Mouse (Mus musculus): ENCODE measurements at regions not wholly inside any gene's neighbourhood (a gene's known extent, or its start where the extent isn't known, plus 50 kb on each side); places are given as distances from the start of the nearest gene placed in this dataset.
A peak's percentile ranks its signal among the peaks of the same experiment; 100 is the strongest.
"Not testable (repeated sequence)": the region's sequence is repeated elsewhere in the genome, so short reads cannot be mapped to it uniquely, and the experiment has no call there.

DNA sequence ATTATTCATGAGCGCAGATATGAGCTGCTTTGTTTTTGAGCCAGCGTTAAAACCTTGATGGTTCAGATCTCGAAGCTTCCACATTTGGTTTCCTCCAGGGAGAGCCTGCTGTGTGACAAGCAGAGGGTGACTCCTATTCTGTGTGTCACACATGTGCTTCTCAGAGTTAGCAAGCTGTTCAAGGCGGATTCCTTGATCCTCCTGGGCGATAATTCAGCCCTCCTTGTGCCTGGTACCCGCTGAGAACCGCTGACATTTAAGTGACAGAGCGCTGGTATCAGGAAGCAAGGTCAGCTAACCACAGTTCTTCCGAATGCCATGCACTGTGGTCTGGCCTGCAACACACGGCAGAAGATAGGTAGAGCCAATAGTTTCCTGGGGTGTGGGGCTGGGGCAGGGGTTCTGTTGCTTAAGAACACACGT is 294.5 kb upstream of the Arglu1 start:
- no peak for DNase-seq
- intact Hi-C loops (cut with DNase I) = no loop called here

DNA sequence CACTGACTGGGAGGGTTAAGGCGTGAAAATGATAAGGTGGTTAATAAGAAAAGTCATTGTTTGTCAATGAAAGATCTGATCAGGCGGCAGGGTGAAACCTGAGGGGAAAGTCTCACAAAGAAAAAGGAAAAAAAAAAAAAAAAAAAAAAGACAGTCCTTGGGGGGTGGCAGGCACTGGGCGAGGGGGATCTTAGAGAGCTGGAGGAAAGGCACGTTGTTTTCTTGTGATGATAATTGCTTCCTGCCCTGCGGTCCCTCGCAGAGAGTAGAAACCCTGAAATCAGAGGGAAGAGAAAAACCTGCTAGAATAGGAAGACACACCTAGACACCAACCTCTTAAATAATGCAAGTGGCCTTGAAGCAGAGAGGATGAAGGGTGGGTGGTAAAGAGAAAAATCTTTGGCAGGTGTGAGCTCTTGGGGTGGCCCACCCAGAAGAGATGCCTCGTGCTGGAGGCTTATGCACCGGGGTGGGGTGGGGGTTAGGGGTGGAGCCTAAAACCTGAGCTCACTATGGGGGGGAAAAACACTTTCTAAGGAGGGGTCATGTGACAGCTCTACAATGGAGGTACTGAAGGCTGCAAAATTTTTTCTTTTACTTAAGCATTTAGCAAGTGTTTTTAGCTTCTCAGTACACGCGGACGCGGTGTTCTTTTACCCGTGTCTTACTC is 294.0 kb upstream of the Arglu1 start:
- intact Hi-C loops (cut with DNase I) = no loop called here

DNA sequence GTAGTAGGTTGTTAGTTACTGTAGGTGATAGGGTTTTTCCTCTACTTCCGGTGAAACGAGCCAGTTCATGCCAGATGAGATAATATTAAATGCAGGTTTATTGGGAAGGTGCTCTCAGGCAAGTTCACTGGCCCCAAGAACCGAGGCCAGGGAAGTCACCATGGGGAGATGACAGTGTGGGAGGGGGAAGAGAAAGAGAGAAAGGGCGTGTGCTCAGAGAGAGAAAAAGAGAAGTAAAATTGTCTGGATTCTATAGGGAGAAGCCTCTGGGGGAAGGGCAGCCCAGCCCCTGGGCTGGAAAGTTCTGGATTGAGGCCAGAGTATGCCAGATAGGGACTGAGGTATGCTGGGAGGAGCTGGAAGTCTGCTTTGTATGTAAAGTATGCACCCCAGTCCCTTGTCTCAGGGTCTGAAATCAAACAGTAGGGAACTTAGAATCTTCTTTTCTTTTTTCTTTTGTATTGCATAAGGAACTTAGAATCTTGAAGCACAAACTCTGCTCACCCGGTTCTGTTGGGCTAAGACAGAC is 292.9 kb upstream of the Arglu1 start:
- DNase-seq = no peak

More for the DNA sequence above, 294.0 kb upstream of the Arglu1 start:
- DNase-seq = no peak

DNA sequence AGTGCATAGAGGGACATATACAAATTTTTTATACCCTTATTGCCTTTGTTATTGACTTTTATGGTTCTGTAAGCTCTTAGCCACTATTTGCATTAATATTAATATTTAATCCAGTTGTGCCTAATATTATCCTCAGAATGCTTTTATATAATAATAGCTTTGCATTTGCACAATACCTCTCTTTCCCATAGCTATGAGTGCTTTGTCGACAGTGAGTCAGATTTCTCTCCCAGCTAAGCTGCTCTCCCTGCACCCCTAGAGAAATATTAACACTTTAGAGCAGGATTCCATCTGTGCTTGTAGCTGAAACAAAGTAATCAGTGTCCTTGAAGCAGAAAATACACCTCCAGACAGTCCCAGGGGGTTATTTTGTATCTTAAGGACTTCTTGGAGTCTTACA is 288.6 kb upstream of the Arglu1 start:
- DNase-seq = no peak
- intact Hi-C loops (cut with DNase I) = no loop called here

More for the DNA sequence above, 292.9 kb upstream of the Arglu1 start:
- intact Hi-C loops (cut with DNase I) = no loop called here

GRCm38 (mm10) chr8:8973769-8974168 is 283.4 kb upstream of the Arglu1 start:
- intact Hi-C loops (cut with DNase I) = no loop called here
- no peak for DNase-seq

DNA sequence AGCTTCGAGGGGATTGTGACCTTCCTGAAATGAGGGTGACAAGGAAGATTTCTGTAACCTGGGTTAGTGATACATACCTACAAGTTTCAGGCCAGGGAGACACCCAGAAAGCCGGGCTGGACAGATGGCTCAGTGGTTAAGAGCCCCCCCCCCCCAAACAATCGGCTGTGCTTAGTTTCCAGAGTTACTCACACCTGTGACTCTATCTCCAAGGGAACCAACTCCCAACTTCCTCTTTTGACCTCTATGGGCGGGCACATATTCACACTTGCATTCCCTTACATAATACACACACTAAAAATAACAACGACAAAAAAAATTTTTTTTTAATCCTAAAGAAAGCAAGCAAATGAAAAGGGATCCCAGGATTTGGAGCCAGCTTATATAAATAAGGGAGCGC is 283.0 kb upstream of the Arglu1 start:
- intact Hi-C loops (cut with DNase I) = no loop called here

DNA sequence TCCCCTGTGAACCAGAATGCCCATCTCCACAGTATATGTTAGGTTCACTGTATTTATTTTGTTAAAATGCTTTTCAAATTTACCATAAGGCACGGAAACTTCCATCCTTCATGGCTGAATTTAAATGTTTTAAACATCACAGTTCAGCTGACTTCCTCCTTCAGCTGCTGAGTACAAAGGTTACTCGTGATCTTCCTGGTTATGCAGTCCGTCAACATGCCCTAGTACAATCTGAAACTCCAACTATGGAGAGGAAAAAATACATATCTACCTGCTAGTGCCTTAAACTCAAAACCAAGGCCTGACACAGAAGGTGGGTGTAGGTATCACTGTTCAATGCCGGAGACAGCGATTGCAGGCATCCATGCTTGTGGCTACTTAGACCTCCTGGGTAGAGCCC is 280.5 kb upstream of the Arglu1 start:
- intact Hi-C loops (cut with DNase I) = no loop called here
- DNase-seq = no peak

More for the DNA sequence above, 283.0 kb upstream of the Arglu1 start:
- DNase-seq = no peak

GRCm38 (mm10) chr8:8970346-8970745 is 280.0 kb upstream of the Arglu1 start:
- DNase-seq = no peak
- intact Hi-C loops (cut with DNase I) = no loop called here

- intact Hi-C loops (cut with DNase I) = no loop called here
- DNase-seq = no peak
Observed at GRCm38 (mm10) chr8:8969112-8969950, 279.0 kb upstream of the Arglu1 start.

- intact Hi-C loops (cut with DNase I) = no loop called here
- no peak for DNase-seq
Observed at GRCm38 (mm10) chr8:8966658-8967048, 276.3 kb upstream of the Arglu1 start.

DNA sequence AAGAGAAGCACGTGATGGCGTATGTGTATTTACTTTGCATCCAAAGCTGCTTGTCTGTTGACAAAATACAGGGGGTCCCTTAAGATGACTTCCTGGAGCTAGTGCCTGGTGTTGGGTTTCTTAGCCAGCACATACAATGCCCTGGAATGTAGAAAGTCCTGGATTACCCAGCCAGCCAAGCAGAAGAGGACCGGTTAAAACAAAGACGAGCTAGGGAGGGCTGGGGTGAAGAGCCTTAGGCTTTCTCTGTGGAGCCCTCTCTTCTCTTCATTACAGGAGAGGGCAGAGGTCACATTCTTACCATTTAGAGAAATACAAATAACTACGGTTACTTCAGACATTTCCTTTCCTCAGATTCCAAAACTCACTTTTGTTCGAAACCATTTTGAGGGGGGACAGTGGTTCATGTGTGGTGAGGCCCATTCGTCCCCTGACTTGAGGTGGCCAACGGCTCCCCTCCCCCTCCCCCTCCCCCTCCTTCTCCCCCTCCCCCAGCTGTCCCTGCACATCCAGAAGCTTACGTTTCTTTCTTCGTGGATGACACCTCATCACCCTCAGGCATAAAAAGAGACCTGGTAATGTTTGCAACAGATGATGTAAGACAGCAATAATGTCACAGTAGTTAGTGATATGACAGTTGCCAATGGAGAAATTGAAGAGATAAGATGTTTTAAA is 275.8 kb upstream of the Arglu1 start:
- intact Hi-C loops (cut with DNase I) = no loop called here
- no peak for DNase-seq

DNA sequence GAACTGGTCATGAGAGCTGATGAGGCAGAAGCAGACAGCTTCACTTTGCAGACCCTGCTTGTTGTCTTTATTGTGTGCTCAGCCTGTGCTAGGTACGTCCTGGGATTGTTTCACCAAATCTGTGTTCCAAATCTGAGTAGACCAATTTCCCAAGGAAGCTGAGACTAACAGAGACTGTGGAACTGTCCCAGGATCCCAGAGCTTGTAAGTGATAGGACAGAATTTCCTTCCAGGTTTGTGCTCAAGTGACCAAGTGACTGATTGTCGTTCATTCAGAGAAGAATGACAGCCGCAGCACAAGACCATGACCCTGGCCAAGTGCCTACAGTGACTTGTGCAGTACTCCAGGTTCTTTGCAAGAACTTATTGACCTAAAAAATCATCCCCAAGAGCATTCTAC is 269.9 kb upstream of the Arglu1 start:
- peak in 1 of 2 experiments; percentile 14 for DNase-seq
- intact Hi-C loops (cut with DNase I) = no loop called here

GRCm38 (mm10) chr8:8959787-8960093 is 269.4 kb upstream of the Arglu1 start:
- no peak for DNase-seq
- intact Hi-C loops (cut with DNase I) = no loop called here

- intact Hi-C loops (cut with DNase I) = no loop called here
- DNase-seq = no peak
Observed at GRCm38 (mm10) chr8:8959021-8959786, 268.9 kb upstream of the Arglu1 start.

- intact Hi-C loops (cut with DNase I); DNase-seq: not testable (repeated sequence)
Observed at GRCm38 (mm10) chr8:8958140-8958539, 267.8 kb upstream of the Arglu1 start.

DNA sequence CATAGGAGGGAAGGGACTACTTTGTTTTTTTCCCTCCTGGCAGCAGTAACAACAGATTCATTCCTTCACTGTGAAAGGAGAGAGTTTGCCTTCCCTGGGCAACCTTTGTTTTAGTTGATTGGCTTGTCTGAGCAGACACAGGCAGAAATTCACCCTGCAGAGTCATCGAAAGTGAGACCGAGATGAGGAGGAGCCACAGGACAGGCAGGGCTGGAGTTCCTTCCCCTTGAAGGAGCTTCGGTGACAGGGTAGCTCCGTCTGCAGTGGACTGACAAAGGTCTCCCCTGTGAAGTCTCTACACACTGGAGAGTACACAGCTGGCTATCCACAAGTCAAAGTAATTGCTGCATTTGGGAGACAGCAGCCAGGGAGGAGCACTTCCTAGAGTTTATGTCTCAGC is 261.9 kb upstream of the Arglu1 start:
- DNase-seq = no peak
- intact Hi-C loops (cut with DNase I) = no loop called here

GRCm38 (mm10) chr8:8951186-8951585 is 260.9 kb upstream of the Arglu1 start:
- intact Hi-C loops (cut with DNase I) = no loop called here
- no peak for DNase-seq

- no peak for DNase-seq
- intact Hi-C loops (cut with DNase I) = no loop called here
Observed at GRCm38 (mm10) chr8:8947516-8948161, 257.3 kb upstream of the Arglu1 start.

- DNase-seq = no peak
- intact Hi-C loops (cut with DNase I) = no loop called here
Observed at GRCm38 (mm10) chr8:8942991-8943390, 252.7 kb upstream of the Arglu1 start.

- DNase-seq = no peak
- intact Hi-C loops (cut with DNase I) = no loop called here
Observed at GRCm38 (mm10) chr8:8940899-8941298, 250.6 kb upstream of the Arglu1 start.

Measured in heart, postnatal 14 days (tissue).